Mouse (Mus musculus) kidney, embryonic 16.5 days (tissue): ENCODE measurements at regions not wholly inside any gene's neighbourhood (a gene's known extent, or its start where the extent isn't known, plus 50 kb on each side); places are given as distances from the start of the nearest gene placed in this dataset.

ENCODE experiments used
- ATAC-seq: fragments of 200-750 bp; cut with Nextera tagmentation; 2 replicates; pipeline ENCODE4 v1.8.0; 2017; ENCODE audit warnings: moderate TSS enrichment; ENCODE audit not compliant: low FRiP score, low TSS enrichment
- H3K27ac ChIP-seq: fragments of 300-500 bp; sonication (generic); 2 replicates; pipeline ENCODE4 v1.5.1; 2014; ENCODE audit warnings: low read length
- H3K27me3 ChIP-seq: fragments of 300-500 bp; sonication (generic); 2 replicates; pipeline ENCODE4 v1.6.1; 2014; ENCODE audit warnings: low read length, control low read depth, mixed read lengths; ENCODE audit not compliant: insufficient read depth
- H3K36me3 ChIP-seq: fragments of 300-500 bp; sonication (generic); 2 replicates; pipeline ENCODE4 v1.6.1; 2014; ENCODE audit warnings: low read length, control low read depth, mixed read lengths; ENCODE audit not compliant: insufficient read depth
- H3K4me1 ChIP-seq: fragments of 300-500 bp; sonication (generic); 2 replicates; pipeline ENCODE4 v1.6.1; 2014; ENCODE audit warnings: low read length, control low read depth, mixed read lengths; ENCODE audit not compliant: insufficient read depth
- H3K4me2 ChIP-seq: fragments of 300-500 bp; sonication (generic); replicated peaks from 2 replicates; pipeline ENCODE4 v1.6.1; 2014; ENCODE audit warnings: low read depth, low read length
- H3K4me3 ChIP-seq: fragments of 300-500 bp; sonication (generic); 2 replicates; pipeline ENCODE4 v1.5.1; 2014; ENCODE audit warnings: mild to moderate bottlenecking, low read length
- H3K9ac ChIP-seq: fragments of 300-500 bp; sonication (generic); replicated peaks from 2 replicates; pipeline ENCODE4 v1.6.1; 2014; ENCODE audit warnings: low read length
- H3K9me3 ChIP-seq: fragments of 300-500 bp; sonication (generic); 2 replicates; pipeline ENCODE4 v1.6.1; 2016; ENCODE audit warnings: low read length, control low read depth
- WGBS: fragments of 180-500 bp; shearing (Covaris S2); extraction: QIAGEN DNeasy Blood & Tissue Kit; methylation state at CpG from one replicate; pipeline ENCODE4 v1.1.7; 2014; 5-methylcytosine and 5-hydroxymethylcytosine counted together

GRCm38 (mm10) chr14:83143488-83143887 lies 1299.9 kb upstream of the Pcdh17 start:
- Histone ChIP-seq H3K9me3 (no peaks in the 10 kb centered on the region), H3K4me2 (no peak overlapping the region), H3K9ac (no peak overlapping the region), H3K27ac (no peak overlapping the region), H3K36me3 (no peaks in the 10 kb centered on the region), H3K4me1 (no peaks in the 10 kb centered on the region), H3K4me3 (no peak overlapping the region), H3K27me3 (no peaks in the 10 kb centered on the region)
- no peak for ATAC-seq
- 54% methylated on average over 1 of the region's 1 CpGs for WGBS

- Histone ChIP-seq H3K4me1 (no peaks in the 10 kb centered on the region), H3K9me3 (no peaks in the 10 kb centered on the region), H3K4me2 (no peak overlapping the region), H3K36me3 (no peaks in the 10 kb centered on the region), H3K9ac (no peak overlapping the region), H3K27ac (no peak overlapping the region), H3K4me3 (no peak overlapping the region), H3K27me3 (no peaks in the 10 kb centered on the region)
- peak; percentile 70; the same call in 1 of the 2 replicates for ATAC-seq
Measured at GRCm38 (mm10) chr14:83154816-83155215, 1288.5 kb upstream of the Pcdh17 start.
